Mouse (Mus musculus): ENCODE measurements around the gene Mycbp2. TPM values are rescaled to one million over a fixed set of nuclear protein-coding genes. Genes with fewer than 3 reads are reported as not detected.

Gene Mycbp2
- total RNA-seq, 2 experiments from 2014 or later, result 163 to 178 TPM

DNA sequence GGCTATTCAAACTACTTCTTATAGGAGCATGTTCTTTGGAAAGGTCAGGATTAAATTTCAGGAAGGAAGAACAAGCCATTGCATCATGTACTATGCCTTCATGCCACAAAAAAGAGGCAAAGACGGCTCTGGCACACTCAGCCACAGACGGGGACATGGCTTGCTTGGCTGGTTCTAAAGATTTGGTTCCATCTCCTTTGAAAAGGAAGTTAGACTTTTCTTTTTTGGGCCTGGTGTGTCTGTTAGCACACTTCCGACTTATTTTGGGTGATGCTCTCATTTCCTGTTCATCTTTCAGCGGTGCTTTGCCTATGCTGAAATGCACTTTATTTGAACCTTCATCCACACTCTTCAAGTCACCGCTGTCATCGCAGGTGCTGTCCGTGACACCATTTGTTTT is 190.9 kb downstream of the Mycbp2 start:
- TF ChIP-seq CTCF (IDR thresholded peaks at IDR 0.05), result no peak
- no peak overlapping the region for H3K4me3 ChIP-seq
- peak overlapping the region; percentile 44; the same call in 1 of the 2 replicates for H3K27ac ChIP-seq
- no peak for DNase-seq (ENCODE audit: extremely low spot score in 1 of 2, low spot score in 2 of 2)
- intact Hi-C loops (cut with DNase I), result no loop called here

DNA sequence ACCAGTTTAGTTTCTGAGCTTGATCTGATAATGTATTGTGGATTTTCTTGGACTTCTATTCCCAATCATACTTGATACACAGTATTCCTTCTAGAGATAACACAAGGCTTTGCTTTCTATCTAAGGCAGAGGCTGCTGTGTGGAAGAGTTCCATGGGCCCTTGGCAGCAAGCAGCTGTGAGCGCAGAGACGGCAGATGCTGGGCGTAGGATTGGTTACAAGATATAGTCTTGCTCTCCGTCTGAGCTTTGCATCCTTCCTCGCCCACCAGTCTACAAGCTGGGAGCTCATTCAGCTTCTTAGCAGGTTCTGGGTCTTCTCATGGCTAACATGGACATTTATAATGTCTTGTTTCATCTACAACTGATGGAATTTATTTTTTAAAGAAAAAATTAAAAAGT is 196.5 kb downstream of the Mycbp2 start:
- DNase-seq (ENCODE audit: extremely low spot score in 1 of 2, low spot score in 2 of 2), result peak; percentile 36 to 60
- intact Hi-C loops (cut with DNase I), result loop anchor here (5.0 kb wide), 1 partner anchor 38 kb away; no protein-coding TSS in a partner anchor
- Histone ChIP-seq H3K27ac (no peak overlapping the region), H3K4me3 (no peak overlapping the region)
- TF ChIP-seq CTCF (IDR thresholded peaks at IDR 0.05), result no peak

DNA sequence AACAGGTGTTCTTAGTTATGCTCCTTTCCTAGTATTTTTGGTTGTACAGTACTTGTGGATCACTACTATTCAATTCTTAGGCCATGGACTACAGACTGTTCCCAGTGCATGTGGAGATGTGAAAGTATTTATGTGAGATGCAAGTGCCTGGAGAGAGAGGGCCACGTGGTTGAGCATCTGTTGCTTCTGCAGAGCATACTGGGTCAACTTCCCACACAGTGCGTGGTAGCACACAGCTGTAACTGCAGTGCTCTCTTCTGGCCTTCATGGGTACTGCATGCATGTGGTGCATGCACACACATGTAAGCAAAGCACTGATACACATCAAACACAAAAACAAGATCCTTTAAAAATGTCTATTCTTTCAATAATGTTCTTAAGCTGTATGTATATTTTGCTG is 214.6 kb downstream of the Mycbp2 start:
- TF ChIP-seq CTCF (IDR thresholded peaks at IDR 0.05), result peak; percentile 50
- DNase-seq (ENCODE audit: extremely low spot score in 1 of 2, low spot score in 2 of 2), result no peak
- intact Hi-C loops (cut with DNase I), result no loop called here

DNA sequence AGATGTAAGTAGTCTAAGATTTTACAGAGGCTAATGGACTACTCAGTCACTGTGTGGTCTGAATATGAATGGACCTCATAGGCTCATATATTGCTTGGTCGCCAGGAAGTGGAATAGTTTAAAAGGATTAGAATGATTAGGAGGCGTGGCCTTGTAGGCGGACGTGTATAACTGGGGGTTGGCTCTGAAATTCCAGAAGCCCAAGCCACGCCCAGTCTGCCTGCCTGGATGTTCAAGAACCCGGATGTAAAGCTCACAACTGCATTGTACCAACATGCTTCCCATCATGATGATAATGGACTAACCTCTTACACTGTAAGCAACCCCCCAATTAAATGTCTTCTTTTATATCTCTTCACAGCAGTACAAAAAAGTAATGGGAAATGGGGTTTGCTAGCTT is 220.9 kb downstream of the Mycbp2 start:
- Histone ChIP-seq H3K27ac (no peak overlapping the region), H3K4me3 (no peak overlapping the region)
- intact Hi-C loops (cut with DNase I), result no loop called here
- no peak for TF ChIP-seq CTCF (IDR thresholded peaks at IDR 0.05)
- DNase-seq (ENCODE audit: extremely low spot score in 1 of 2, low spot score in 2 of 2), result no peak

More for the DNA sequence above, 214.6 kb downstream of the Mycbp2 start:
- Histone ChIP-seq H3K4me3 (no peak overlapping the region), H3K27ac (no peak overlapping the region)

DNA sequence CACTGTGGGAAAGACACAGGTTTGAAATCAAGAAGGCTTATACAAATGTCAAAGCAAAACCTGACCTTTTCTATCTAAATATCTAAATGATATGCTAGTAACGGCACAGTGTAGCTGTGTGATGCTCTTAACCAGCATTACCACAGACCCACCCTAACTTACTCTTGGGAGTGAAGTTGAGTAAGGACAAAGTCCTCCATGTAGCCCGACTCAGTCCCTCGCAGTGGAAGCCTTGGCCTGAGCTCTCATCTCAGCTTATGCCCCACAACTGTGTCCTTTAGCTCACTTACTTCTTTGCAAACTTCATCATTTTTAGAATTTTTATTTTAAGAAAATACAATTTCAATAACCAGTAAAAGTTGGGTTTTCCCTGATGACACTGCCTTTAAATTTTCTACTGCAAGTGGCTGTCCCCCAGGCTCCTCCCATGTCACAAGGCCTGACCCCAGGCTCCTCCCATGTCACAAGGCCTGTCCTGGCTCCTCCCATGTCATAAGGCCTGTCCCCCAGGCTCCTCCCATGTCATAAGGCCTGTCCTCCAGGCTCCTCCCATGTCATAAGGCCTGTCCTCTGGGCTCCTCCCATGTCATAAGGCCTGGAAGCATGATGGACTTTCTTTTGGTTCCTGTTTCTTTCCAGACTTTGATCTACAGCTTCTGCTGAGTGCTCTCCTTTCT is 231.5 kb downstream of the Mycbp2 start:
- intact Hi-C loops (cut with DNase I), result loop anchor here (5.0 kb wide), 1 partner anchor 37 kb away; no protein-coding TSS in a partner anchor
- H3K4me3 ChIP-seq, result no peak overlapping the region
- H3K27ac ChIP-seq, result no peak overlapping the region
- TF ChIP-seq CTCF (IDR thresholded peaks at IDR 0.05), result no peak
- DNase-seq (ENCODE audit: extremely low spot score in 1 of 2, low spot score in 2 of 2), result no peak

DNA sequence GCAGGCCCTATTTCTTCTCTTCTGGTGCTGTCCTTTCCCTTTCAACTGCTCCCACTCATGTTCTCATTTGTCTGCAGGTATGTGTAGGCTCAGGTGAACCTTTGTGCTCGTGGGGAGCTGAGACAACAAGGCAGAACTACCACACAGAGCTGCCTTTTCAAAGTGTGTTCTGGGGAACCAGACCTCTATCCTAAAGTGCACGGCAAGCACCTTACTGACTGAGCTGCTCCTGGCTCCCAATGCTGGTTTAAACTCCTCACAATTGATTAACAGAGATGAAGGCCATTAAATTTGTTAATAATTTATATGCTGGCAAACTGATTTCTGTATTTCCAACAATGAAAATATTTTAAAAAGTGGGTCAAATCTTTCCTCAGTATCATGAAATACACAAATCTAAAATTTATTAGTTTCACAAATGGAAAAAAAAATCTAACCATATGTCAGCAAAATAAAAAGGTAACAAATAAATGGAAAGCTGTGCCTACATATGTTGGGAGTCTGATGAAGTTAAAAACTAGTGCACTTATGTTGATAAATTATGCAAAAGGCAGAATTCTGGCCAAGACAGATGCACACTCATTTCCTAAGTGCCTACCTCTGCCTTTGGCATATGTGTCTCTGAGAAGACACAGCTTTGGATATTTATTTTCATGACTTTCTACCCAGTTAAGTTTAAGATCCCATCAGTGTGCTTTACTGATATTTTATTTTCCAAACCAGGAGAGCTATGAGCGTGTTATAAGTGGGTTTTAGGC is 233.8 kb downstream of the Mycbp2 start:
- Histone ChIP-seq H3K27ac (no peak overlapping the region), H3K4me3 (no peak overlapping the region)
- intact Hi-C loops (cut with DNase I), result loop anchor here (5.0 kb wide), 1 partner anchor 40 kb away; no protein-coding TSS in a partner anchor
- DNase-seq (ENCODE audit: extremely low spot score in 1 of 2, low spot score in 2 of 2), result no peak
- TF ChIP-seq CTCF (IDR thresholded peaks at IDR 0.05), result no peak

DNA sequence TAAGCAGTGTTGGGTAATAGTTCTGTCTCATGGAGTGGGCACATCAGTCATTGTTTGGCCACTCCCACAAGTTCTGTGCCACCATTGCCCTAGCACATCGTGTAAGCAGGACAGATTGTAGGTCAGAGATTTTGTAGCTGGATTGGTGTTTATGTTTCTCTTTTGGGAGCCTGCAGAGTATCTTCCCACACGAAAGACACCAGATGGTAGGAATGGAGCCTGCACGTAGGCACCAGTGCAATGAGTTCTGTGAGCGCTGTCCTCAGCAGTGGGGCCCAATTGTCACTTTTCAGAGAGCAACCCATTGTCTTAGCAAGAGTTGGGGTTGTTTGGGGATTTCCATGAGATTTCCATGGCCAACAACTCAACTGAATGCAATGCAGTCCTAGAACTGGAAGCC is 236.6 kb downstream of the Mycbp2 start:
- peak in 1 of 2 experiments; percentile 38 for DNase-seq (ENCODE audit: extremely low spot score in 1 of 2, low spot score in 2 of 2)
- intact Hi-C loops (cut with DNase I), result loop anchor here (5.0 kb wide), 1 partner anchor 42 kb away; no protein-coding TSS in a partner anchor
- Histone ChIP-seq H3K27ac (no peak overlapping the region), H3K4me3 (no peak overlapping the region)
- TF ChIP-seq CTCF (IDR thresholded peaks at IDR 0.05), result no peak; the same call in 1 of the 2 replicates

DNA sequence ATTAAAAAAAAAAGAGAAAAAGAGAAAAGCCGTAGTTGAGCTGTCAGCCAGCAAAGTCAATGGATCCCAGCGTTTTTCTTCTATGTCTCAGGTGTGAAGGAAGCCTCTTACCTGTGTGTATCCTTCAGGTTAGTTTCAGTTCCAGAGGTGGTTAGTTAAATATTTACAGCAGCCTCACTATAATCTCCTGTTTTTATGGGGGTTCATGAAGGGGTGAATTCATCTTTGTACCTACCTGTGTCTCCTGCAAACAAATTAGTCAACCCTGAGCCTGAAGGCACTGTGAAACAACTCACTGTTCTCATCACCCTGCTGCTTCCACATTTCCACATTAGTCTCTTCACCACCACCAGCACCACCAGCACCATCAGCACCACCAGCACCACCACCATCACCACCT is 240.3 kb downstream of the Mycbp2 start:
- Histone ChIP-seq H3K4me3 (no peak overlapping the region), H3K27ac (no peak overlapping the region)
- TF ChIP-seq CTCF (IDR thresholded peaks at IDR 0.05), result no peak
- no peak for DNase-seq (ENCODE audit: extremely low spot score in 1 of 2, low spot score in 2 of 2)
- intact Hi-C loops (cut with DNase I), result no loop called here

DNA sequence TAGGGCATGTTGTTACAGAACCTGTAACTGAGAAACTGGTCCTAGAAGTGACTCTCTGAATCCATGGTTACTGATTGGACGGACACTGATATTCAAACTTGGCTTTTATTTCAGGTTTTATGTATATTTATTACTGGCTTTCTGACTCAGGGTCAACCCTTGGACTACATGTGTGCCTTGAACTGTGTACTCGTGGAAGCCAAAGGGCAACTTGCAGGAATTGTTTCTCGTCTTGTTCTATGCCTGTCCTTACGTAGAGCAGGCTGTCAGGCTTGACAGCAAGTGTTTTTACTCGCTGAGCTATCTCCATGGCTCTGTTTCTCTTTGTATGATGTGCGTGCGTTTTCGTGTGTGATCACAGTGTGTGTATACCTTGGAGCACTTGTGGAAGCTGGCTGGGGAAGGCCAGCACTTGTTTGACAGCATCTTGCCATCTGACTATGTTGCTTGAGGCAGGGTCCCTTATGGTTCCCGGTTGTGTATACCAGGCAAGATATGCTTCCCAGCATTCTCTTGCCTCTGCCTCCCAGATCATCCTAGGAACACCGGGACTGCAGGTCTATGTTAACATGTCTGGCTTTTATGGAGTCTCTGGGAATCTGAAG is 243.8 kb downstream of the Mycbp2 start:
- Histone ChIP-seq H3K4me3 (no peak overlapping the region), H3K27ac (no peak overlapping the region)
- no peak for TF ChIP-seq CTCF (IDR thresholded peaks at IDR 0.05)
- intact Hi-C loops (cut with DNase I), result no loop called here
- no peak for DNase-seq (ENCODE audit: extremely low spot score in 1 of 2, low spot score in 2 of 2)

DNA sequence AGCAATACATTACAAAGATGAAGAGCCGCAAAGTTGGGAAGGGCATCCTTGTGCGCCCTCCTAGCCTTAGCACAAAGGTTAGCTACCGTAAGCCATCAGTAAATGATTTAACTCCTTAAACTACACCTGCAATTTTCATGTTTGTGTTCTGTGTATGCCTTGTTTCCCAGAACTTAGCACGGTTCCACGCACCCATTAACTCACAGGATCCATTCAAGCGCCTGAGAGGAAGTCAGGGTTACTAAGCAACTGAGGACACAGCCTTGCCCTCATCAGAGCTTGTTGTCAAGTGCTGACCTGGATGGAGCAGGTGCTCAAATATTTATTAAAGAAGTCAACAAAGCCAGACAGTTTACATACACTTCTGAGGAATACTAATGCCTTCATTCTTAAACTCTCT is 244.4 kb downstream of the Mycbp2 start:
- no peak for TF ChIP-seq CTCF (IDR thresholded peaks at IDR 0.05)
- Histone ChIP-seq H3K27ac (no peak overlapping the region), H3K4me3 (no peak overlapping the region)
- intact Hi-C loops (cut with DNase I), result no loop called here
- DNase-seq (ENCODE audit: extremely low spot score in 1 of 2, low spot score in 2 of 2), result no peak

DNA sequence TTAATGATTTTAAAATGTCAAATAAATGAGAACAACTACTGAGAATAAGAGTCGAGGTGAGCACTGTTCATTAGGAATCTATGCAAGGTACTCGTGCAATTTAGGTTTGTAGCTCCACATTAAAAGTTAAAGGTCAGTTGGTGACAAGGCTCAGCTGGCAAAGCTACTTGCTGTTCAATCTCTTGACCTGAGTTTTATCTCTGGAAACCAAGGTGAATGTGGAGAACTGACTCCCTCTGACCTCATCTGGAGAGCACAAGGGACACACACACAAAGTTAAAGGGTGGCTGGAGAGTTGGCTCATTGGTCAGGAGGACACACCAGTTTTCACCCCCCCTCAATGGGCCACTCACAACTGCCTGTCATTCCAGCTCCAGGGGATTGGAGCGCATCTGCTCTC is 245.4 kb downstream of the Mycbp2 start:
- intact Hi-C loops (cut with DNase I), result no loop called here
- TF ChIP-seq CTCF (IDR thresholded peaks at IDR 0.05), result no peak
- Histone ChIP-seq H3K27ac (no peak overlapping the region), H3K4me3 (no peak overlapping the region)
- no peak for DNase-seq (ENCODE audit: extremely low spot score in 1 of 2, low spot score in 2 of 2)

DNA sequence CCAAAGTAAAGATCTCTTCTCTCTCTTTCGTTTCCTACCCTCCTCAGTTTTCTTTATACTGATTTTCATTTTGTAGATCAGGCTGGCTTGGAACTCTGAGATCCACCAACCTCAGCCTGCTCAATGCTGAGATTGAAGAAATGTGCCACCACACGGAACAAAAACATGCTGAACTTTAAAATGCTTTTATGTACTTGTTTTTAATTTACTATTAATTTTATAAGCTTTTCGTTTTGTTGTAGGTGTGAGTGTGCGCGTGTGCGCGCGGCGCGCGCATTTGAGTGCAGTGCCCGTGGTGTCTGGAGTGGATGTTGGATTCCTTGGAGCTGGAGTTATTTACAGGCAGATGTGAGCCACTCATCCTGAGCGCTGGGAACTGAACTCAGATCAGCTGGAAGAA is 246.3 kb downstream of the Mycbp2 start:
- no peak for TF ChIP-seq CTCF (IDR thresholded peaks at IDR 0.05)
- Histone ChIP-seq H3K4me3 (no peak overlapping the region), H3K27ac (peak overlapping the region; percentile 99; the same call in 1 of the 2 replicates)
- intact Hi-C loops (cut with DNase I), result no loop called here
- no peak for DNase-seq (ENCODE audit: extremely low spot score in 1 of 2, low spot score in 2 of 2)
